Mouse (Mus musculus) cerebellum, postnatal 10 days (tissue): Measurements from ENCODE around the gene Ccdc124.
"Not testable (repeated sequence)": the region's sequence is repeated elsewhere in the genome, so short reads cannot be mapped to it uniquely, and the experiment has no call there.

Source experiments
- DNase-seq, 2 experiments: peaks; one replicate each; pipeline ENCODE4 v3.0.0; 2021; ENCODE audit warnings: mixed read lengths in 2 of 2

The Ccdc124 gene

DNA sequence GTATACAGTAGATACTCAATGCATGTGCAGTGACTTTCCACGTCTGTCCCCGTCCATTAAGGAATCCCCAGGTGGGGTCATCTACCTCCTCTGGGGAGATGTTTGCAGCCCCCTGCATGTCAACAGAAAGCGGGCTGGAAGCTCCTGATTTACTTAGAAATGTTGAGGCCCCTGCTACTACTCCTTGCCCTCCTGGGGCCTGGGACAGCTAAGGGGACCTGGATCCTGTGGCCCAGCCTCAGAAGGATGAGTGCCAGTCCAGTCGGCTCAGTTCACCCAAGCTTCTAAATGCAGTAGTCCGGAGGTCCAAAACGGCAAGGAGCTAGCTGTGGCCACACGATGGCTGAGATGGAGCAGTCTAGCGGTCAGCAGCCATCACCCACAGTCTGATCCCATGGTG, 29.8 kb downstream of the Ccdc124 start:
- no peak for DNase-seq

DNA sequence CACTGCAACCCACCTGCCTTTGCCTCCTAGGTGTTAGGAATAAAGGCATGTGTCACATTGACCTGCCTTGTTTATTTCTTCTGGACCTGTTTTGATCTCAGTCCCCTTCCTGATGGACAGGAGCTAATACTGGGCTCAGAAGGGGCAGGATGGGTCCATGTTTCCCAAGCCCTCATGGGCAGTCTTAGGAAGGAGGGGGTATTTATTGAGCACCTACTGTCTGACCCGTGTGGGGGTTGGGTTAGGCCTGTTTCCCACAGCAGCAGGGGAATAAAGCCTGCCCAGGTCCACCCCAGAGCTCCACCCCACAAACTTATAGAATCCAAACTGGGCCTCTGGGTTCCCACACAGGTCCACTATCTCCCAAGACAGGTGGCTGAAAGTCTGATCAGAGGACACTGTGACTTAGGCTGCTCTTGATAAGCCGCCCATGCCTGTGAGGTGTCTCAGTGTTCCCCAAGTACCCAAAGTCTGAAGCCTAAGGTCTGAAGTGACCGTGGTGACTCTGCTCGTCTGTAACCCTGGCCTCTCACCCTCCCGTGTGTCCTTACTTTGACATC, 30.4 kb downstream of the Ccdc124 start:
- no peak for DNase-seq

DNA sequence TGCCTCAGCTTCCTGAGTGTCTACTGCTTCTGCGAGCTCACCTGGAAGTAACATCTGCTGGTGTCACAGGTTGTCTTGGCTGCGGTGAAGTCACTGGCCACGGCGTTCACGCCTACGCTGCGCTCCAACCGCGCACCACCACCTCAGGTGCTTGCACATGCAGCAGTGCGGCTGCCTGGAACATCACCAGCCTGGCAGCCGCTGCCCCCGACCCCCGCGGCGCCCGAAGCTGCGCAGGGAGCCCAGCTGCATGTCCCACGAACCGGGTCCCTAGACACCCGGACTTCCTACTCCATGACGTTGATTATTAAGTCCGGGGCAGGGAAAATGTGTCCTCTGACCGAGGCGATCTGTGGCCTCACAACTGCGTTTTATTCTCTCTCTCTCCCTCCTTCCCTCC, 31.3 kb downstream of the Ccdc124 start:
- no peak for DNase-seq

DNA sequence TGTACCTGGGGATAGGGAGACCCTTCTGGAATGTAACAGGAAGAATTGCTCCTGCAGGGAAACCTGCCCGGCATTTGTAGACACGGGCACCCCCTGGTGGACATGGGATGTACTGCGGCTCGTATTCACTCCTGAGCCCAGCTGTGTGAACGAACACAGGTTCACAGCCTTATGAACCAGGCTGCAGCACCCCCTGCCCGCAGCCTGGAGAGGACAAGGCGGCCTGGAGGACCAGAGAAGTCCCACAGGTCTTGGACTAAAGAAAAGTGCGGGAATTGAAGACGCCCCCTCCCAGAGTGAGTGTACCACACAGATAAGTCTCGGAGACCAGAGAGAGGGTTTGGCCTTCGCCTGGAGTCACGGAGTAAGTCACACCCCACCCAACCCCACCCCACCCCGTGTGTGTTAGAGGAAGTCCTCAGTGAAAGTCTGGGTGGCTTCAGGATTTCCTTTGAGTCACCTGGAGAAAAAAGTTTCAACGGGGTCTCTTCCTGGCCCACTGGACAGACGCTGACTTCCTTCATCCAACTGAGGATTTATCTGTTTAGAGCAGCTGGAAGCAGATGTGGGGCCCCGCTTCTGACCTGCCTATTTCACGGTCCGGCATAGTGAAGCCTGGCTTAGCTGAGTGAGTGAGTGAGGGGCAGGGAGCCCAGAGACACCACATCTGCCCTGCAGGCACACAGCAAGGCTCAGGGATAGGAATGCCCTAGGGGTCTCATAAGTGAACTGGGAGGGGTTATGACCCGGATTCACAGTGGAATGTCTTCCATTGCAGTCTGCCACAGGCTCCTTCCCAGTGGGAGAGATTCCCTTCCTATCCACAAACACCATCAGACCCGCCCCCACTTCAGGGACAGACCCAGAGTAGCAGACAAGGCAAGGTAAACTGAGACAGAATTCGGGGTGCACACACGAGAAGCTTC, 32.3 kb downstream of the Ccdc124 start:
- DNase-seq: peak; percentile 93 to 97

DNA sequence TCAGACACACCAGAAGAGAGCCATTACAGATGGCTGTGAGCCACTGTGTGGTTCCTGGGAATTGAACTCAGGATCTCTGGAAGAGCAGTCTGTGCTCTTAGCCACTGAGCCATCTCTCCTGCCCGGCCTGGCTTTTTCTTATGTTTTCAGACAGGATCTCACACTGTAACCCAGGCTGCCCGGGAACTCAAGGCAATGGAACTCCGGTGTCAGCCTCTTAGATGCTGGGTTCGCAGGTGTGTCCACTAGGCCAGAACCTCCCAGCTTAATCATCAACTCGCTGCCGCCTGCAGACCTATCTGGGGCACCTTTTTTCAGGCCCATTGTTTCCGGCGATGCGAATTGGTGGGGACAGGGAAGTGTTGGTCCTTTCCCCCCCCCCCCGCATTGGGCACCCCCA, 33.1 kb downstream of the Ccdc124 start:
- DNase-seq: no peak

DNA sequence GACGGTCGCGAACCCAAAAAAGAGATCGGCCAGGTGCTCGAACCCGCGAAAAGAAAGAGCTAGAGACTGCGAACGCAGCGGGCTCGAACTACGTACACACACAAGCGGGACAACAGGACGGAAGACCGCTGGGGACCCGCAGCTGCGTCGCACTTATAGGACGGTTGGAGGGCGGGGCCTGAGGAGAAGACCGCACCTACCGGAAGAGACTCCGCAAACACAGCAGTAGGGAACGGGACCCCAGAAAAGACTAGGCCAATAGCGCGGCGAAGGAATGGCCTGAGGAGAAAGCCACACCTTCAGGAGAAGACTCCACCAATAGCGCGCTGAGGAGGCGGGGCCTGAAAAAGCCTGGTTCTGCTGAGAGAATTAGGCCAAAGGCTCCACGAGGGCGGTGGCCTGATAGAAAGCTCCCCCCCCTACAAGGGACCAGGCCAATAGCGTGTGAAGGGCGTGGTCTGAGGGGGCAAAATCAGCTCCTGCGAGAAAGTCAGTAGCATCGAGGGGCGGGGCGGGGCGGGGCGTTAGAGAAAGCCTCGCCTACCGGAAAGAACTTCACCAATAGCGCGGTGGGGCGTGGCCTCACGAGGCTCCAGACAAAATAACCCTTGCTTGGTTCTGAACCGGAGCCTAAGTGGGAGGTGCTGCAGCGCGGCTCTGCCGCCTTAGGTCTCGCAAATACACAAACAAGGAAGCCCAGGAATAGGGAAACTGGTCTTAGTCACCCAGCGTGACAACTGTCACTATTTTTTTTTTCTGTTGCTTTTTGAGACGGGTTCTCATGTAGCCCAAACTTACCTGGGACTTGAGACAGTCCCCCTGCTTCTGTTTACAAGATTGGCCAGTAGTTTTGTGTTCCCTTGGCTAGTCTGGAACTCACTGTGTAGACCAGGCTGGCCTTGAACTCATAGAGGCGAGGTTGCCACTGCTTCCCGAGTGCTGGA, 34.1 kb downstream of the Ccdc124 start, which contains the start of gene Arrdc2:
TSS of gene Arrdc2 (minus strand) at position 313 of the 944 bp plus-strand sequence.
- DNase-seq: peak; percentile 99

DNA sequence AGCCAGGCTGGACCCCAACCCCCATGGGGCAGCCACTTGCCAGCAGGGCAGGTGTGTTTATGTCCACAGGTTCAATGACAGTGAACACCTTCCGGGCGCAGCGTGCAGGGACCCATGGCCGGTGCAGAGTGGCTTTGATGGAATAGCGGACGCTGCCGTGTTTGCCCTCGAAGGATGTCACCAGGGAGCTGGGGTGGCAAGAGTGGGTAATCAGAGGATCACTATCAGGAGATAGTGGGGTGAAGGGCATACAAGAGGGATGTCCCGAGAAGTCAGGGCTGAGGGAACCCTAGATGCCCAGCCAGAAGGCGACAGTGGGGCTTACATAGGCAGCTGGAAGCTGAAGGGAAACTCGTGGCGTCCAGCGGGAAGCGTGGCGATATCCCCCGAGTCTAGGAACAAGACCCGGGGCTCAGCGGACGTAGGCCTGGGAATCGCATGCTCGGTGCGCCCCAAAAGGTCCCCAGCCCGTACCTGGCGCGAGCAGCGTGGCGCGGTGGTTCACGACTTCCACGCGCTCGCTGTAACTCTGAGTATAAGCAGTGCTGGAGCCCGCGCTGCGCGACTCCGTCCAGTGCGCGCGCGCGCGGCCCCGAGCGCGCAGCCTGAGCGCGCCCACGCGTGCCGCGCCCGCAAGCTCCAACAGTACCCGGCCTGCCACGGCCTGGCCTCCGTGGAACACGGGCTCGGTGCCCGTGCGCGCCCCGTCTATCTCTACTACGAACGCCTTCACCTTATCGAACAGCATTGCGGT, 34.9 kb downstream of the Ccdc124 start:
- peak; percentile 54 to 56 for DNase-seq

DNA sequence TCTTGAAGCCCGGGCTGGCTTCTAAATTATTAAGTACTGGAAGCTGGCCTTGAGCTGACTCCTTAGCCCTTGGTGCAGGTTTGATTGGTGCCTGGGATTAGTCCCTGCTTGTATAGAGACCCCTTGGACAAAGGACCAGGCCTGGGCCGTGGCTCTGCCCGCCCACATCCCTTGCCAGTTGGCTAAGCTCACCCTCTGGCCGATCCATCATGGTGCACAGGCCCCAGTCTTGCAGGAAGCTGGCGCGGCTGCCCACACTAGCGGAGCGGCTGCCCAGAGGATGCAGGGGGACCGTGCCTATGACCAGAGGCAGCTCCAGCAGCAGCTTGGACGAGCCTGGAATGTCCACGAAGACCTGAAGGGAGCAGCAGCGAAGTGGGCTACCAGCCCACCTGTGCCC, 37.1 kb downstream of the Ccdc124 start:
- peak in 1 of 2 experiments; percentile 65 for DNase-seq

DNA sequence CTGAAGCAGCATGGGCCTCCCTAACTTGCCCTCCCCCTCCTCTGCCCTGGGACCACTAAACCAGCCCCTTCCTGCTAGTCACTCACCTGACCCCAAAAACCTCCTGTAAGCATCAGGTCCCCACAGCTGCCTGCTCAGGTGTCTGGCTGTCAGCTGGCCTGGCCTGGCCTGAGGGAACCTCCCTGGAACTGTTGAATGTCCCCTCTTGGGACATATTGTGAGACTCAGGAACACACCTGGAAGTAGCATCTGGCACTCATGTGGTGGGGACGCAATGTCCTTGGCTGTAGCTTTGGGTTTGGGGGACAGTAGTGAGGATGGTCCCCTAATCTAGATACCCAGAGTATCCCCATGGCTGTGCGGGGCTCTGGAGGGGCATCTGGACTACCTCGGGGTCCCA, 39.7 kb downstream of the Ccdc124 start:
- DNase-seq: no peak

DNA sequence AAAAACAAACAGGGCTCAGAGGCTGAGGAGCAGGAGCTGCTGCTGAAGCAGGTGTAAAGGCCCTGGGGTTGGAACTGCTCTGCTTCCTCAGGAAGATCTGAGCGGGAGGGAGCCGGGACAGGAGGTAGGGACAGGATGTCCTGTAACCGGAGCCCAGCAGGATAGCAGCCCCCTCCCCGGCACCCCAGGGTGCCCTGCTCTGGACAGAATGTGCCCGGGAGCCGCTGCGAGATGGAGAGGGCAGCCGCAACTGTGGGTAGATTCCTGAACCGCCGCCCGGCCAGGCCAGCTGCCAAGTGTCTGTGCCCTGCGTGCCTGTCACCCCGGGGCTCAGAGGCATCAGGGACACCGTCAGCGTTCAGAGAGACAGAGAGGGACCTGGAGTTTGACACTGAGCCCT, 40.2 kb downstream of the Ccdc124 start:
- DNase-seq: peak; percentile 57 to 70

DNA sequence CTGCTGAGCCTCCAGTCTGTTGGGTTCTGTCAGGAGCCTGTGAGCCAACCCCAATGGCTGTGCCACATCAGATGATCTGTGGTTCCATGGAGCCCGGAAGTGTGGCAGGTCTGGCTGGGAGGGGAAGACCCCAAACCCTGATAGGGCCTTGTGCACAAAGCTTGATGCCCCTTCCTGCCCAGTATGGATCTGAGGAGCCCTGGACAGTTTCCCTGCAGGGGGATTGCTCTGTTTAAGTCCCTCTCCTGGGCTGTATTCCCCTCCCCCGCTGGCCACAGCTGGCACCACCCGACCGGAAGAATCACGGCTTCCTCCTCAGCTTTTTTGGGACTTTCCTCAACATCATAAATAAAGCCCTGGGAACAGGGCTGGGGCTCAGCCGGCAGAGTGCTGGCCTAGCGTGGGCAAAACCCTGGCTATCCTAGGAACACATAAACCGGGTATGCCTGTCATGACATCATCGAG, 40.7 kb downstream of the Ccdc124 start:
- DNase-seq: no peak

DNA sequence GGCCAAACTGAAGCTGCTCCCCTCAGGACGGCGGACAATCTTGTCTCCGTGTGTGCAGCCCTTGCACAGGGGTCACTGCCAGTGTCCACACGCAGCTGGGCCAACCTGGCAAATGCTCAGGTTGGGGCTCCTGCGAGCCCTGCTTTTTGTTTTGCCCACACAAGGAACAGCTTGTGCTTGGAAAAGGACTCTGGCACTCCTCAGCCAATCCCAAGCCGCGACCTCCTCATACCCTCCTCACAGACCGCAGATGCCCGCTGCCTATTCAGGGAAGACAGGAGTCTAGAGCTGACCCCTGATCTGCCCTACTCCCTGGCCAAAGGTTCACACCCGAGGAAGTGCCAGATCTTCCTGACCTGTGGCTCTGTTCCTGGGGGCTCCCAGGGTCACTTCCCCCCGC, 41.4 kb downstream of the Ccdc124 start:
- no peak for DNase-seq

DNA sequence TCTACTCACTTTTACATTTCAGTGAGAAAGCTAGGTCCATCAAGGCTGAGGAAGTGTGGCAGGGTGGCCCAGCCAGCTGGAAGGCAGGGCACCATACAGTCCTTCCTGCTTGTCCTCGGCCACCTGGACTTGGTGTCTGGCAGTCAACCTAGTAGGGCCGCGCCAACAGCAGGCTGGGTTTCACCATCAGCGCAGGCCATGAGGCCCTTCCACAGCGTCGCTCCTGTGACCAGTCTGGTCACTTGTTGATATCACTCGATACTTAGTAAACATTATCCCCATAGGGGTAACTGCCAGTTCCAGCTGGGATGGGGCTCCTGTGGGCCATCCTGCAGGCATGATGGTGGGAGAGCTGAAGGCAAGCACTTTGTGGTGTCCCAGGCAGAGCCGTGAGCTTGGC, 42.2 kb downstream of the Ccdc124 start:
- DNase-seq: no peak

DNA sequence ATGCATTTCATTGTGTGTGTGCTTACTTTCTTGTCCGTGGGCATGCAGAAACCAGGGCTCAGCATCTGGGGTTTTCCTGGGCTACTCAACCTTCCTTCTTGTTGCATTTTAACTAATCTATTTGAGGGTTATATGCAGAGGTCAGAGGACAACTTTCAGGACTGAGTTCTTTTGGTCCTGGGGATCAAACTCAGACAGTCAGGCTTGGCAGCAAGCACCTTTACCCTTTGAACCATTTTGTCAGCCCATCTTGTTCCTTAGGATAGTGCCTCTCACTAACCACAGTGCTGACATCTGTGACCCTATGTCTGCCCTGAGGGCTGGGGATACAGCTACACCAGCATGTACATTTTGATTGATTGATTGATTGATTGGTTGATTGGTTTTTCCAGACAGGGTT, 45.9 kb downstream of the Ccdc124 start:
- DNase-seq: no peak

DNA sequence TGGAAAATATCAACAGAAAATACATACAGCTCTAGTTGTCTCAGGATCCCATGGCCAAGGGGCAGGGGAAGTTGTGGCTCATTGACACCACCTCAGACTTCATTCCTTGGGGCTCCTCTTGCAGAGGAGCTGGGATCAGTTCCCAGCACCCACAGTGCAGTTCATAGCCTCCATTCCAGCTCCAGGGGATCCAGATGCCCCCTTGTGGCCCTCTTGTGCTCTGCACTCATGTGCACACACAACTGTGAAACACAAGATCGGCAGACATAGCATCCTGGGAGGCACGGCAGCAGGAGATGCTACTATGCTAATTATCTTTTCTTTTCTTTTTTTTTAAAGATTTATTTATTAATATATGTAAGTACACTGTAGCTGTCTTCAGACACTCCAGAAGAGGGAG, 46.7 kb downstream of the Ccdc124 start:
- no peak for DNase-seq

DNA sequence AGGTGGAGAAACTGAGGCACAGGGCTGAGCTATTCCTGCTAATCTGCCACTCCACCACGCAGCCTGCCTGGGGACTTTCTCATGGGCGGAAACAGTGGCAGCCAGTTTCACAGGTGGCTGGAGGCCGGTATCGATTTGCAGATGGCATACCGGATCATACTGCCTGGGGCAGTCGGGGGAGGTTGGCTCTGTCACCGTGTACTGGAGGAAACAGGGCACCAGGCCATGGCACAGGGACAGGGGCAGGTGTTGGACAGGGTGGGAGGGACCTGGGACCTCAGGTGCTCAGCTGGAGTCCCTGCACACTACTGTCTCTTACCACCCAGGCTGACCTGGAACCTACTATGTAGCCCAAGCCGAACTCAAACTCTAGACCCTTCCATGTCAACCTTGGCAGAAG, 47.9 kb downstream of the Ccdc124 start:
- DNase-seq: no peak

DNA sequence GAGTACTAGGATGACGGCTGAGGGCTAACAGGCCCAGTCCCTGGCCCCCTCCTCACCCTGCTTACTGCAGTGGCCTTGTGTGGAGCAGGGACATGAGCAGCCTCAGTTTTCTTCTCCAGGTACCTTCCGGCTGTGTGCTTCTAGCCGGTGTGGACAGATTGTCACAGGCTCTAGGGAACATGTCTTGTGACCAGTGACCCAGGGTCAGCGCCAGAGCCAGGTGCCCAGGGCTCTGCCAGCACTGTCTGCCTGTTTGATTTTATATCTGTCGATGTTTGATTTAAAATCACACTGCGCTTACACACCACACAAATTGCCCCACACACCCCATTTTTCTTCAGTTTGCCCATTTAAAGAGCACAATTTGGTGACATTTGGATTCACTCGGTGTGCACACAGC, 49.9 kb downstream of the Ccdc124 start:
- no peak for DNase-seq

DNA sequence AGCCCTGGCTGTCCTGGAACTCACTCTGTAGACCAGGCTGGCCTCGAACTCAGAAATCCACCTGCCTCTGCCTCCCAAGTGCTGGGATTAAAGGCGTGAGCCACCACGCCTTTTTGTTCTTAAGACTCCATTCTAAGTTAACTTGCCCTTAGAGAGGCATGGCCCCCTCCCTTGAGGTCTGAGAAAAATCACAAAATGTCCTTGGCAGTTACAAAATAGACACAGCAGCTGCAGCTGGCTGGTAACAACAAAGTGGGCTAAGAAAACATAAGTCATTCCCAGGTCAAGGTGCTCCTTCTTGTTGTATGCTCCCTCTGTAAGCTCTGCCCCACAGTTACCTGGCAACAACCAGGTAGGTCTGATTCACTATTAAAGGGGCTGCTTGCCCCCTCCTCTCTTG, 51.1 kb downstream of the Ccdc124 start:
- not testable (repeated sequence) for DNase-seq

DNA sequence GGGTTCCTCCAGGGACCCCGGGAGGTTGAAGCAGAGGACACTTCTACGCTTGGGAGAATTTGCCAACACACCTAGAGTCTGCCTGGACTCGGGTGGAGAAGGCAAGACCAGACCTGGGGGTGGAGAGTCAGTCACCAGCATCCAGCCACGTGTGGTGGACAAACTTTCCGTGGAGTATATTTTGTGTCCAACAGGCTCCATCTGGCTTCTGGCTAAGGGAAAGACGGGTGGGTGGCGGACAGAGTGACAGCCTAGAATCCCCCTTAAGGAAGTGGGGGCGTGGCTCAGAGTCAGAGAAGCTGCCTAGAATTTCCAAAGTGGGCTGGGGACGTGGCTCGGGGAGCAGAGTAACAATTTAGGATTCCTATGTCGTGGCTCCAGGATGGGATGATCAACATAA, 51.7 kb downstream of the Ccdc124 start:
- no peak for DNase-seq

DNA sequence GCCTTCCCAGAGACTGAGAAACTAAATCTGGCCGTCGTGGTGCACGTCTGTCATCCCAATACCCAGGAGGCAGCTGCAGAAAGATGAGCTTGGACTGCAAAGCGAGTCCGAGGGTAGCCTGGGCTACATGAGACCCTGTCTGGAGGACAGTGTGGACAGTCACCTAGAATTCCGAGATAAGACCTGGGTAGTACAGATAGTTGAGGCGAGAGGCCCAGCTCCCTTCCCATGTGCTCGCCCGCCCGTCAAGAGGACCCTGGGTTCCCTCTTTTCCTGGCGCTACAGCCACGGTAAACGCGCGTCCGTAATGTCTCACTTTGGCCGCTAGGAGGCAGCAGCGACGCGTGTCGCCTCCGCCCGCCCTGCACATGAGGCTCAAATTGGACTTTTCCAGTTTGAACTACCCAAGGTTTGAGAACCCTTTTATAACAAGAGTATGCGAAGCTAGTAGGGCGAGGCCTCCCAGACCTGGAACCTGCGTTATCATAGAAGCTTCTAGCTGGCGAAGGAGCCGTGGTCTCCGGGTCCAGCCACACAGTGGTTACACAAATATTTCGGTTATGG, 52.3 kb downstream of the Ccdc124 start:
- peak; percentile 81 to 85 for DNase-seq

DNA sequence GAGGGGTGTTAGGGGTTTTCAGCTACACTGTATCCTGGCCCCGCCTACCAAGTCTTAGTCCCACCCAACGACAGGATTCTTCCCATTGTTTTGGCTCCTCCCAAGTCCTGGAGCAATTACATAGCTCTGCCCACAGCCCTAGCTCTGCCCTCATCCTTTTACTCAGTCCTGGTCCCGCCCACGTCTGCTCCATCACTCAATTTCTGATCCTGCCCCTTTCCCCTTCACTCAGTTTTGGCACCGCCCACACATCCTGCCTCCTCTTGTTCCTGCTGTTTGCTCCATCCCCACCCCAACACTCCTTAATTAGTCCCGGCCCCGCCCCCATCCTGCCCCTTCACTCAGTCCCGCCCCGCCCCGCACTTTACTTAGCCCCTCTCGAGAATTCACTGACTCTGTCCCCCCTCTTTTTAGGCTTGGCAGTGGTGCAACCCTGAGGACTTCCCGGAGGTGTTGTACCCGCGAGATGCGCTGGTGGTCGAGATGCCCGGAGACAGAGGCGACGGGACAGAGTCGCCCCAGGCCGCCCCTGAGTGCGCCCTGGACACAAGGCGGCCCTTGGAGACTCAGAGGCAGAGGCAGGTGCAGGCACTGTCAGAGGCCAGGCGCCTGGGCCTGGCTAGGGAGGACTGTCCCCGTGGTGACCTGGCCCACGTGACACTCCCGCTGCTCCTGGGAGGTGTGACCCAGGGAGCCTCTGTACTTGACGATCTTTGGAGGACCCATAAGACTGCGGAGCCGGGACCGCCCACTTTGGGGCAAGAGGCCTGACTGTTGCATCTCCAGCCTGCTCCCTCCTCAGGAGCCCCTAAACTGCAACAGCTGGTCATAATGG, 53.4 kb downstream of the Ccdc124 start:
- no peak for DNase-seq
